Mouse (Mus musculus) skeletal muscle tissue, adult 2 months (tissue): Measurements from ENCODE around the gene Cyth2.

Experiments used
- DNase-seq: peaks from one replicate; pipeline ENCODE4 v3.0.0-alpha.2; 2012; ENCODE audit warnings: low read depth, low spot score

The Cyth2 gene

GRCm38 (mm10) chr7:45813787-45814779 is at the start of gene Cyth2:
Gene Cyth2, minus strand, starts transcription at chr7:45814581.
- peak; percentile 100 for DNase-seq

DNA sequence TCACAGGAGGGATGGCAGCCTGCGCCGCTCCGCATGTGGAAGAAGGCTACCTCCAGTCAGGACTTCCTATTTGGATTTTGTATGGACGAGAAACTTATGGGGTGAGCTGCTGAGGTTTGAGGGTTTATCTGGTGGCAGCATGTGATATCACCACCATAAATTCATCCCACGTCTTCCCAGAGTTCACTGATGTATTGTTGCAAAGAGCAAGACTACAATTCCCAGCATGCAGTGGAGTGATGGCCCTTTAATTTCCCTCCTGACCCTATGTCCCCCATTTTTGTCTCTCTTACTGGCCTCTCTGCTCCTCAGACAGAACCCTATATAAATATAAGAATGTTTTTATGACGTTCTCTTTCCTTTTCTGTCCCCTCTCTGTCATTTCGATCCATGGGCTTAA is 48.4 kb upstream of the Cyth2 start:
- DNase-seq = no peak

- DNase-seq = no peak
Measured at GRCm38 (mm10) chr7:45859008-45859407, 44.6 kb upstream of the Cyth2 start.

- no peak for DNase-seq
Measured at GRCm38 (mm10) chr7:45856950-45857901, 42.8 kb upstream of the Cyth2 start.

- no peak for DNase-seq
Measured at GRCm38 (mm10) chr7:45853089-45853488, 38.7 kb upstream of the Cyth2 start.

DNA sequence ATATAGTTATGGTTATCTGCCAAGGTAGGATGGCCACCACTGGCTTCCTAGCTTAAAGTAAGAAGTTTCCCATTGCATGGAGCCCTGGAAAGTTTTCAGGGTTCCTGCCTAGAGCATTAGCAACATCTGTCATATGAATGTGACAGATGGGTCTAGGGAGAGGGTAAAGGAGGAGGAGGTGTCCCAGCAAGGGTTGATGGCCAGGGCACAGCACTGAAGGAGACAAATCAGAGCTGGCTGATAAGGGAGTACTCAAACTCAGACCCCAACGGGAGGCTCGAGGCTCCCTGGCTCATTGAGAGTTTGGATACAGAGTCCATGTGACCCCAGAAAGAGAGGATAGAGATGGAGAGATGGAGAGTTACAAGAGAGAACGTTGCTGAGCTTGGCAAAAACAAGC is 36.3 kb upstream of the Cyth2 start:
- no peak for DNase-seq

GRCm38 (mm10) chr7:45848447-45849027 is 34.2 kb upstream of the Cyth2 start:
- DNase-seq = no peak

GRCm38 (mm10) chr7:45842950-45843744 is 28.8 kb upstream of the Cyth2 start:
- DNase-seq = no peak

DNA sequence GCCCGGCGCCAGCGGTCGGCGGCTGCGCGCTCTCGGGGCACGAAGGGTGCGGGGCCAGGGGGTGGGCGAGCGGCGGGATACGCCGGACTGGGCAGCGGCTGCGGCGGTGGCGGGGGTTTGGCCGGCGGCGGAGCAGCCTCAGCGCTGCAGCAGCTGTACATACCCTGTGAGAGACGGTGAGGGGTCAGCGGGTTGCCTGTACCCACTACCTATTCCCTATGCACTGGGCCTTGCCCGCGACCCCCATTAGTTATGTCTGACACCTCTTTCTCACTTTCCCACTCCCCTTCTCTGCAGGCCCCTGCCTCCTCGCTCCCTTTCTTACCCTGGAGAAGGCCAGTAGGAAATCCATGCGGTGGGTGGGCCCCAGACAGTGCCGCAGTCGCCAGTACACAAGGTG is 19.5 kb upstream of the Cyth2 start:
- no peak for DNase-seq

GRCm38 (mm10) chr7:45833148-45833790 is 18.9 kb upstream of the Cyth2 start:
- no peak for DNase-seq

GRCm38 (mm10) chr7:45832428-45832827 is 18.0 kb upstream of the Cyth2 start:
- no peak for DNase-seq

GRCm38 (mm10) chr7:45831128-45831525 is 16.7 kb upstream of the Cyth2 start:
- DNase-seq = no peak

DNA sequence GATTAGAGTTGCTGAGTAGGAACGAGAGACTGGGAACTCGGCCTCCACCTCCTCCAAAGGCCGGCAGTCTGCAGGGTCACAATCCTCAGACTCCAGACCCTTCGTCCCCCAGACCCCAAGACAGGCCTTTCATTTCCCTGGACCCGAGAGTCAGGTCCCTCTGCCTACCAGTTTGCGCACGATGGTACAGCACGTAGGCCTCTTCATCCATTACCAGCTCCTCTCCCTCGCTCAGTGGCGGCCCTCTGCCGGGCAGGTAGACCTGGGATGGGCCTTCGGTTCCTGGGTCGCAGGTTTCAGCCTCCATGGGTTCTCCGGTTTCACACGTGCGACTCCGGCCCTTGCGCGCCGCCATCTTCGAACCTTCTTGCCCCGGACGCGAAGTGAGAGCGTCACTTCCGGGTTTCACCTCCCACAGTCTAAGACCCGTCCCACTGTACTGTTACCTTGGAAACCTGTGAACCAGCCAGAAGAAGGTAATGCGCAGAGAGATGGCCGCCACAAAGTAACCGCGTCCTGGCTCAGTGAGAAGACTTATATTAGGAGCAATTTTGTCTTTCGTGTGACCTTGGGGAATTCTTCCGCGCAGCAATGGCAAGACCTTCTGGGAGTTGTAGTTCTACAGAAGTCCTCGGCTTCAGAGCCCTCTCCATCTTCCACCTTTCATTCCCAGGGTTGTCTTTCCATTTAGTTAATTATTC is 16.2 kb upstream of the Cyth2 start, which contains the start of gene Grwd1:
TSS of gene Grwd1 (minus strand) at position 518 of the 701 bp plus-strand sequence.
- peak; percentile 77 for DNase-seq

GRCm38 (mm10) chr7:45826631-45827030 is 12.2 kb upstream of the Cyth2 start:
- DNase-seq = no peak

GRCm38 (mm10) chr7:45824598-45824997 is 10.2 kb upstream of the Cyth2 start, which contains the start of gene Kcnj14:
Gene Kcnj14, minus strand, starts transcription at chr7:45824782.
- DNase-seq = no peak

DNA sequence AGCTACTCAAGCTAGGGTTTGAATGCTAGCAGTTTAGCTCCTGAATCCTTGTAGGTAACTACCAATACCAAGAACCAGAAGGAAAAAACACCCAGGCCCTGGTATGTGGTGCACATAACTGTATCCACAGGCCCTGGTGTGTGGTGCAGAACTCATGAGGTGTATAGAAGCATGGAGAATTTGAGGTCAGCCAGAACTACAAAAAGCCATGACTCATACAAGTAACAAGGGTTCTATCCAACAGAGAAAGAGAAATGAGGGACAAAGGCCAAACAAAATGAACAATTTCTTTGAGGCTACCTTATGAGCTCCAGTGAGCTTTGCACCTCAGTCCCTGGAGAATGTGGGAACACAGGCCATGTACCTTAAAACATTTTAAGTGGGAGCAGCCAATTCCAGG is 6.5 kb upstream of the Cyth2 start:
- DNase-seq = no peak

- DNase-seq = no peak
Measured at GRCm38 (mm10) chr7:45819843-45820242, 5.5 kb upstream of the Cyth2 start.

GRCm38 (mm10) chr7:45815984-45816351 is 1.6 kb upstream of the Cyth2 start:
- DNase-seq = no peak

- no peak for DNase-seq
Measured at GRCm38 (mm10) chr7:45815323-45815983, 1.1 kb upstream of the Cyth2 start.
